Mouse (Mus musculus) megakaryocyte-erythroid progenitor cell, adult 5-6 weeks (primary cell): ENCODE results near the gene Trim9. TPM values are rescaled to one million over a fixed set of nuclear protein-coding genes. Genes with fewer than 3 reads are reported as not detected.
A peak's percentile ranks its signal among the peaks of the same experiment; 100 is the strongest.

Experiments used
- ATAC-seq: replicated peaks from 2 replicates; pipeline ENCODE4 v1.8.0; 2016; ENCODE audit warnings: mild to moderate bottlenecking, inconsistent platforms; ENCODE audit not compliant: severe bottlenecking, poor library complexity, low FRiP score, low TSS enrichment
- total RNA-seq, 2 experiments: library from RNA; stranded (forward) in 1 of 2; stranded (reverse) in 1 of 2; fragments of 200-1000, 215-1000 nt in 1 of 2; fragments of >200 nt in 1 of 2; fragmentation: Nextera tagmentation in 1 of 2; gene quantifications; 2 replicates each; pipeline ENCODE4 v1.2.3; 2014 to 2017

Gene Trim9
- total RNA-seq, 2 experiments from 2014 or later: not detected

DNA sequence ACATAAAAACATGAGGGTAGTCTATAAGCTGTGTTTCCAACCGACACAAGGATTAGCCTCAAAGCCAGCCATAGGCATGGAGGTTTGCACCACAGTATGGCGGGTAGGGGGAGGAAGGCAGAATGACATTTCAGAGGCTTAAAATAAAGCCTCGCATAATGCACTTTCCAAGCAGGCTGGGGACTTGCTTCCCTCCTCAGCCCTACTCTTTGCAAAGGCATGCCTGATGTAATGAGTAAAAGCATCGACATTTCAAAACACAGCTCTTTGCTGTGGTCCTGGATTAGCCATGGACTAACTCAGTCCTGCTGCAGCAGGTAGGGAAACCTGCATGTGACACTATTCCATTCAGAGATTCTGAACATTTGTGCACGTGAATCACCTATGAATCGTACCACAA, 77.7 kb downstream of the Trim9 start:
- no peak for ATAC-seq

DNA sequence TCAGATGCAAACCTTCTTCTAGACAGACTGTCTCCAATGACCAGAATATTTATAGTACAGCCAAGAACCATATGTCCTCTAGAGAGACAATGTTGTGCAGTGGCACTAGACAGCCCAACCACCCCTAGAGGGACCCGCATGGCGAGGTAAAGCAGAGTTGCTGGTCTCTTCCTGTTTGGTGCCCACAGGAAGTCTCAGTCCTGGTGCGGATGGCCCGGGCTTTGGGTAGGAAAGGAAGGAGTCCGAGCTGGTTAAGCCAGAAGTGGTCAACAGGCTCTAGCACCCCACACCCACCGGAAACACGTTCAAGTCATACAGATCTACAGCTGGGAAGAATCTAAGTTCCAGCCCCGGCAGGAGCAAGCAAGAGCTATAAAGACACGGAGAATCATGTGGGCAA, 80.1 kb downstream of the Trim9 start:
- ATAC-seq: no peak

DNA sequence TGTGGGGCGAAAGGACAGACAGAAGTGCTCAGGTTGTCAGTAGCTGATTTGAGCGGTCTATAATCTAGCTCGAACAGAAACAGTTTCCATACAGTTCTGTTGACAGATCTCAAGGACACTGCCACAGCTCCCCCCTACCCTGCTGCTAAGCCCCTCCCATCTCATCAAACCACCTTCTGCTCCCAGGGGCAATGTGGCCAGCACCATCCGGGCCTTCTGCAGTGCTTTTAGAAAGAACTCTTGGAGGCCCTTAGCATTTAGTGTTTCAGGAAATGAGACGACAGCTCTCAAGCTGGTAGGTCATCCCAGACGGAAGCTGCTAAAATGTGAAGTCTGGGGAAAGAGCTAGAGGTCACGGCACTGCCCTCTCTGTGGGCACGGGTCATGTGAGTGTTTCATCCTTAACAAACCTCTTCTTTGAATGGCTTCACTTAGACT, 80.9 kb downstream of the Trim9 start:
- ATAC-seq: no peak

DNA sequence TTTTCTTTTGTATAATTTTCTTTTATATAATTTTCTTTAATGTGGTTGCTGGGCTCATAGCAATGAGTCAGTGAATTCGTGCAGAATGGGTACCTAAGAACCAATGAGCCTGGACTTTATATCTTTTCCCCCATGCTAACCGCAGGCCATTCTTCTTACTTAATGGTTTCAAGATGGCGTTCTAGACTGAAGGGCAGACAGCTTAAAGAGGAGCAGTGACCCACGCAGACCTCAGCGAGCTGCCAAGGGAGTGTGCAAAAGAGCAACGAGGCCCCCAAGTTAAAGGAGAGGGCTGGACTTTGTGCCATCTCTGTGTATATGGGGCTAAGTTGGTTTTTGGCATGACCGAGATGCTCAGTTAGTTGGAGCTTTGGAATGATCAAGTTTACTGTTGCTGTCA, 83.7 kb downstream of the Trim9 start:
- ATAC-seq: no peak

DNA sequence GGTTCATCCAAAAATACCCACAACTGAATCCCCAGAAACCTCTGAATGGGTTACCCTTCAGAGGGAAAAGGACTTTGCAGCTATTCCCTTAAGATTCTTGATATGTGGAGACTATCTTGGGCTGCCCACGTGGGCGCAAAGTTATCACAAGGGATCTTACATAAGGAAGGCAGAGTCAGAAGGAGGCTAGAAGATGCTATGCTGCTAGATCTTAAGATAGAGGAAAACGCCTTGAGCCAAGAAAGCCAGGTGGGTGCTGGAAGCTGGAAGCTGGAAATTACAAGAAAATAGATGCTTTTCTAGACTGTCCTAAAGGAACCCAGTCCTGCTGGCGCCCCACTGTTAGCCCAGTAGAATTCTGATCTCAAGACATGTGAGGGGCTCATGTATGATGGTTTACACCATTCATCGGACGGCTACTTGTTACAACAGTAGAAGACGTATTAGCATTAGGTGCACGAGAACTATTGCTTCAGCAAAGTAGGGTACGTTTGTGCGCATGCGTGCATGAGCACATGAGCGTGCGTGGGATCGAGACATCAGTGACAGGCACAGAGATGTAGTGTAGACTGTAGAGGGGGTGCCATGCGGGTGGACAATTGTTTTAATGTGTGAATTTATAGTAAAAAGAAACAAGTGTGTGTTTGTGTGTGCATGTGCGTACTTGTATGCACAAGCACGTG, 85.0 kb downstream of the Trim9 start:
- ATAC-seq: no peak

DNA sequence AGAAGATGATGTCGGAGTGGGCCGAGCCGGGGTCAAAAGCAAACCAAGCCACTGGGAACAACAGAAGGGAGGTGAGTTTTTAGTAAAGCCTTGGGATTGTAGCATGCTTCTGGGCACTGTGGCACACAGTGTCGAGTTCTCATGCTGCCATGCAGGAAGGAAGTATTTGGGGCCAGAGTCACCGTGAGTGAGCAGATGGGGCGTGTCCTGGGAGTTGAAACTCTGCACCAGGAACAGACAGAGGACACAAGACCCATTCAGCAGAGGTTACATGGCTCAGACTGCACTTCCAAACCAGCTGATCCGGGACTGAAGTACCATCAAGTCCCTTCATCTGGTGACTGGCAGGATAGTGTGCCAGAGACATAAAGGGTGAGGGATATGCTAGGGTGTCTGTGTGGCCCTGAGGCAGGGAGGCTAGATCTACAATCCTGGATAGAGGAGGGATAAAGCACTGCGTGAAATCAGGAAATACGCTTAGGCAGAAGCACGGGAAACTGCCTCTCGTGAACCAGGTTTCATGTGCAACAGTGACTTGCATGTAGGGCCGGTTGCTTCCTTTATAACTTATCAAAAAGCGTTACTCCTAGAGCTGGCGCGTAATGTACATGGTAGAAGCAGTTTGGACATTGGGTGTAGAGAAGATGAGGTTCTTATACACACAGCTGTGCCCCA, 96.1 kb downstream of the Trim9 start:
- ATAC-seq: peak; percentile 55; the same call in 1 of the 2 replicates

DNA sequence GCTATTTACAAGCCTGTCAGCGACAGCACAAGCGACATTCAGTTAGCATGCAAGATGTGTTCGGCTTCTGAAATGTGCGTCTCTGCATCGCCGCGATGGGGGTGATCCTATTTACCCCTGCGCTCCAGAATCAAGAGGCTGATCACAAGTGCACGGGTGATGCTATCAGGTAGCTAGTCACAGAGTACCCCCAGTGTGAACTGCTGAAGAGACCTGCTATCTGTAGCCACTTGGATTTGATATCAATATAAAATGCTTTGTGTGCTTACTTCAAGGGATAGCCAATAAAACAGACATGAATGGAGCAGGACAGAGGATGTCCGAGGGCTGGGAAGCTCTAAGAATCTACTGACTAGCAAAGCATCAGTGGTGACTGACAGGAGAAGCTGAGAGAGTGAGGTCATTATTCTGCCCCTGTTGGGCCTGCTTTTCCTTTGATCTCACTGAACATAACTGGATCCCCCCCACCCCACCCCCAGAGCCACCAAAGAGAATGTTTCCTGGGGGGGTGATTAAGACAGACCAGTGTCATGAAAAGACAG, 97.7 kb downstream of the Trim9 start:
- no peak for ATAC-seq

DNA sequence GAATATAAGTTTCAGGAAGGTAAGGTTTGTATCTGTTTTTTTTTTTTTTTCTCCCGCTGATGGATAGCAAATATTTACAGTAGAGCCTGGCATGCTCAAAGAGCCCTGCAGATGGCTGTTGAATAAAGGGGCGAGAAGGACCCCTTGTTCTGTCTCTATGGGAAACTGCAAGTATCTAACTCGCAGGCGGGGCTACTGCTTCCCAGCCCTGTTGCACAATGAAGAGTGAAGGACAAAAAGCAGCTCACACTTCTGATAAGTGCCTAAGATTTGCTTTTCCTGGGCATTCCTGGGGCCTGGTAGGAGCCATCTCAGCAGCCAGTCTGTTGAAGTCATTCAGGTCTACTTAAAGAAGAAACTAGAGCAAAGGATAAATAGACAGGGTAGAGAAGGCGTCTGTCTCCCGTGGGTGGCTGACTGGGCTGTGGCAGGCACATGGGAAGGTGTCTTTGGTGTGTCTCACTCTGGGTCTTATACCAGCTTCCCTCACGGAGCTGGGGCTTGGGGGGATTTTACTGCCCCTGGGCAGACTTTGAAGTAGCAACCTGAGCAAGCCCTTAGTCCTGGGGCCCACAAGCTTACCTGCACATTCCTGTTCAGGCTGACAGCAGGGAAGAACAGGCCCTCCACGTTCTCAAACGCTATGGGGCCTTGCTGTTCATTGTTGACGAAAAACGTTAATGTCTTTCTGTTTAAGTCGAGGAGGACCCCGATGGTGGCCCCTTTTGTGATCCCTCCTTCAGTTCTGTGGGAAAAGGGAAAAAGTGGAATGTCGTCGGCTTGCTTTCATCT, 99.5 kb downstream of the Trim9 start:
- ATAC-seq: no peak

DNA sequence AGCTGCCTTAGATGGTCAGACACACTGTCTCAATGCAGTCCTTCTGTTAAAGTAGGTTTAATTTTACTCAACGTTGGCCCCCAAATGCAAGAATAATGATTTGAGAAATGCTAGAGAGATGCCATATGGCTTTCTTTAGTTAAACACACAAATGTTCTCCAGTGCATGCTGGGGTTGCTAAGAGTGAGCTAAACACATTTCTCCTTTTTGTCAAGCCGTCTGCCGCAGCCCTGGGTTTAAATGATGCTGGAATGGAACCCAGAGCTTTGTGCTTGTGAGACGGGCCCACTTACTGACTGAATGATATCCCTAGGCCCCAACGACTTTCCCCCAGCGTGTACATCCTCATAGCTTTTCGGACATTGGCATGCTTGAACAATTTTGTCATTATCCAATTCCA, 104.9 kb downstream of the Trim9 start:
- no peak for ATAC-seq

DNA sequence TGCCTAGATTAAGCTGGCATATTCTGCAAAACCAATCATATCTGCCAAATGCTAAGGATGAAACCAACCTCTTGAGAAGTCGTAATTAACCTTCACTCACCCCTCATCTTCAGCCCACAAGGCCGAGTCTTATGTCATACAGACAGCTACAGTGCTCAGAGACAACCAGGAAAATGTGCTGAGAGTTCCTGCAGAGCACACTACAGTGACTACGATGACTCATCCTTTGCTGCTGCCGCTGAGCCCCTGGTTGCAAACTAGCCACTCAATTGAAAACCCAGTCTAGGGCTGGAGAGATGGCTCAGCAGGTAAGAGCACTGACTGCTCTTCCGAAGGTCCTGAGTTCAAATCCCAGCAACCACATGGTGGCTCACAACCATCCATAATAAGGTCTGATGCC, 107.7 kb downstream of the Trim9 start:
- no peak for ATAC-seq

DNA sequence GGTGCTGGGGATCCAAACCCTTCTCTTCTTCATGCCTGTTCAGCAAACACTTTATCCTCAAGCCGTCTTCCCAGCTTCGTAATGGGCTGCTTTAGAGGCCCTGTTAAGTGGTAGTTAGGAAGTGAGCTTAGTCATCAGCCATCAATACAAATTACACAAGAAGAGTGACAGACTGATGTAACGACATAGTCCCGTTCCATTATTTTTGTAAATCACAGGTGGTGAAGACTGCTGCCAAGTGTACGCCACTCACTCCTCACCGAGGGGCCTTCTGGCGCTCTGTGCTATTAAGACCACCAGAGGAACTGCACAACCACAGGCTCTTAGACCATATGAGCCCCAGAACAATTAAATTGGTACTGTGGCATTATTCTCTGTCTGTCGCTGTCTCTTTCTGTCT, 108.8 kb downstream of the Trim9 start:
- no peak for ATAC-seq

DNA sequence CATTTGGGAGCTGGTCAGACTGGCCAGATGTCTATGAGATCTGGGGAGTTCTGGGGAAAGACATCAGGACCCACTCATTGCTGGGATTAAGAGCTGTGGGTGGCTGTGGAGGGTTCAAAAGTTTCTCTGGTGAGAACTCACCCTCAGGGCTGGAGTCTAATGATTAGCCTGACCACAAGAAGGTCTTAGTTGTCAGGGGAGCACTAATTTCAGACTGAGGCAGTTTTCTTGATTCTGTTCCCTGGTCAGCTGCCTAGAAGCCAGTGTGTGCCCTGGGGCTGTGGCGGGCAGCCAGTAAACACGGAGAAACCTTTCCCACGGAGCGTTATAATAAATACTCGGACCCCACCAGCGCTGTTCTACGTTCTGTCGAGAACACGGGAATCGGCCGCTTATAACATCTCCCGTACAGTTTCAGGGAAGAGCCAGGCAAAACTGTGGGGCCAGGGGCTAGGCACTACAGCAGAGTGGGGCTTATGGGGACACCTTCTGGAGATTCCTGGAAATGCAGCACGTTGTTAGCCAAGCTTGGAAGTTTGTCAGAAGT, 112.4 kb downstream of the Trim9 start:
- ATAC-seq: peak; percentile 58

DNA sequence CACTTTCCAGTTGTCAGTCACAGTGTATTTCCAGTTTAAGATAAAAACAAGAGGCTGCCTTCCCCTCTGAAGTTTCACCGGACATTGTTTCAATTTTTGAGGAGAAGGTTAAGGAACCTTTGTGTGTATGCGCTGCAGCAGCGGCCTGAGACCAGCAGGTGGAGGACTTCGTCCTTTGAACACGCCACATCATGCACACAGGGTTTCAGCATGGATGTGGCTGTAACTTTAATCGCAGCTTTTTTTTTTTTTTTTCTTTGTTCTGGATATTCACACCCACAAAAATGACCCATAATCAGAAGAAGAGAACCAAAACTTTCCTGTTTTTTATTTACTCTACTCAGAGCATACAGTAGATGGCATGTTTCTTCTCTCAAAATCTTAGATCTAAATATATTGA, 113.0 kb downstream of the Trim9 start:
- peak; percentile 89 for ATAC-seq

DNA sequence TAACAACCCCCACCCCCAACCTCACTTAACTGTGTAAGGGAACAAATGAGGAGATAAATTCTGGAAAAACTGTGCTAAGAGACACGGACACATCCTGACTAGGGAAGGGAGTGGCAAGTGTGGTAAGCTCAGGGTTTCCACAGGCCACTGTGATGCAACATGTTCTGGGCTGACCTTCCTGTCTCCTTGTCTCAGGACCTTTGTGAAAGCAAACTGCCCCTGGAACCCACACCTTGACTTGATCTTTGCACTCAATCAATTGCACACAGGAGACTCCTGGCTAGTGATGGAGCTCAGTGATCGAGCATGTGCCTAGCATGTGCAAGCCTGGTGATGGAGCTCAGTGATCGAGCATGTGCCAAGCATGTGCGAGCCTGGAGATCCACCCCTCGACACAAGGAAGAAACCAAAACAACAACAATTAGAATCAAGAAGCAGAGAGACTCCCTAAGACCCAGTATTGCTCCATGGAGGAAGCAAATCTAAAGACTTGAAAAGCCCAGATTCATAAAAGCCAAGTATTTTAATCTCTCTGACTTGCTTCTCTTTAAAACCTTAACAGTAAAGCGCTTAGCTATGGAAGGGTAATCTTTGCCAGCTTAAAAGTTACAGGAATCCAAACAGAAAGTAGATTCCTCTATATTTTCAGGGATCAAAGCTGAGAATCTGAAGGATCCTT, 113.6 kb downstream of the Trim9 start:
- ATAC-seq: no peak

DNA sequence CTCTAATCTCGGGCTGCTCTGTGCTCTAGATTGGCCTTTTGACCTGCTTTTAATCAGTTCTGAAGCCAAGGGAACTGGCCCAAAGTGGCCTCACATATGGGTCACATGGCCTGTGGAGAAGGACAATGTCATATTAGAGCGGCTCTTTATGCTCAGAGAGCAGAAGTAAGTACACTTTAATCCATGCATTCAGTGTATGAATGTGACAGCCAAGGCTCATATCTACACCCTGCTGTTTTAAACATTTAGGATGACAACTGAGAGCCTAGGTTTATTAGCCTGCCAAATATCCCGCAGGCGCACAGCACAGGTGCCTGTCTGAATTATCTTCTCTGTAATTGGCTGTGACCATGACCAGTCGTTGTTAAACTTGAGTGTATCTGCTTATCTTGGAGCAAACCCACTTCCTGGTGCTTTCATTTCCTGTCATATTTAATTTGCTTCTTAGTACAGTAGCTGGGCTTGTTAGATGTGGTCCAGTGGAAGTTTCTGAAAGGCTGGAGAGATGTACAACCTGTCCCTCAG, 115.3 kb downstream of the Trim9 start:
- ATAC-seq: peak; percentile 64

DNA sequence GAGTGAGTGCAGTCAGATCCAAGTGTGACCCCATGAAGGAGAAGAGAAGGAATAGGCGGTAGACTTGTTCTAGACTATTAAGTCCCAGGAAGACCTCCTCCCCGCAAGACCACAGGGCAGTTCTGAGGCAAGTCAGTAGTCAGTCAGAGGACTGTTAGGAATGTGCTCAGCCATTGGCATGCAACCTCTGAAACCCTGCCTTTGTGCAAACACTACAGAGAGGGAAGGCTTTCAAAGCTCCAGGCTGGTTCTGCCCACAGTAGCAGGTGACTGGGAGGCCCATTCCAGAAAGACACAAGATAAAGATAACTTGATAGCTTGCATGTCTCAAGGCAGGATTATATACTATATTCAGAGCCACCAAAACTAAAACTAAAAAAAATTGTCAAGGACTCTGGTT, 116.1 kb downstream of the Trim9 start, which contains the start of gene Pygl:
Gene Pygl, minus strand, starts transcription at position 195 of the 400 bp plus-strand sequence.
- no peak for ATAC-seq

DNA sequence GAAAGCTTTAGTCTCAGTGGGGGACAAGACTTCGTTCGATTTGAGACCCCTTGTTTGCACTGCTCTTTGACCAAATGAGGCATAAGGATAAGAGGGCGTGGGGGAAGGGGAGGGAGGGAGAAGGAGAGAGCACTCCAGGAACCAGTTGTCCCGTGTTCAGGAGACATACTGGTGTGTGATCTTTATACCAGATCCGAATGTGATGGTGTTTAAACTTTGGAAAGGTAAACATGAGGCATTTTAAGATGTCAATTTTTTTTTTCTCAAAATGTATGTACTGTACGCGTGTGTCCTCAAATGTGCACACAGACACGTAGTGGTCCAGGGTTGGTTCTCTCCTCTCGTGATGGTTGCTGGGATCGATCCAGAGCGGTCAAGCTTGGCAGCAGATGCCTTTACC, 119.3 kb downstream of the Trim9 start:
- ATAC-seq: no peak

DNA sequence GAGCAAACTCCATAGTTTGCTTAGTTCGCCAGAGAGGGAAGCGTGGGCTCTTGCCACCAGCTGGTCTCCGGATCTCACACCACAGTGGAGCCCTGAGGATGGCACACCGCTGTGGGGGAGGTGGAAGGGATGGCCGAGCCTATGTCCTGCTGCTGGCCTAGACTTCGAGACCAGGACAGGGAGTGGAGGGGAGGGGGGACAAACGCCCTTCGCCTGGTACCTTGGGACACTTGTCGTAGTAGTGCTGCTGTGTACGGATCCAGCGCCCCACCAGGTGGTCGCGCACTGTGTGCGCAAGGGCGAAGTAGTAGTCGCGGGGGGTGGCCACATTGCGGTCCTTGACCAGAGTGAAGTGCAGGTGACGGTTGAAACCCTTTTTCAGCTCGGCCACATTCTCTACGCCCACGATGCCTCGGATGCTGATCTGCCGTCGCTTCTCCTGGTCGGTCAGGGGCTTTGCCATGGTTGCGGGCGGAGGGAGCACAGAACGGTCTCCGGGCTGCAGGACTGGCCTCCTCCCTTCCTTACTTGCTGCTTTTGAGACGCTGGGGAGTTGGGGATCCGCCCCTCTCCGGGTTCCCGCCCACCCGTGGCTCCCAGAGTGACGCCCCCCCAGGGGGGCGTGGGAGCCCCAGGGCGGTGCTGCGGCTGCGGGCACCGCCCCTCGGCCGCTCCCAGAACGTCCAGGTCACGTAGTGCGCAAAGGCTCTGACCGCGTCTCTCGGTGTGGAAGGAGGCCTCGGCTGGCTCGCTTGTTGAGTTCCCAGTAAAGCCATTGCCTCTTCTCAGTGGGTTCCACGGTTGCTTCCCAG, 120.1 kb downstream of the Trim9 start:
- ATAC-seq: peak; percentile 87
